18 mouse cellular contexts compared by ENCODE assay signal in the genomic region with DNA sequence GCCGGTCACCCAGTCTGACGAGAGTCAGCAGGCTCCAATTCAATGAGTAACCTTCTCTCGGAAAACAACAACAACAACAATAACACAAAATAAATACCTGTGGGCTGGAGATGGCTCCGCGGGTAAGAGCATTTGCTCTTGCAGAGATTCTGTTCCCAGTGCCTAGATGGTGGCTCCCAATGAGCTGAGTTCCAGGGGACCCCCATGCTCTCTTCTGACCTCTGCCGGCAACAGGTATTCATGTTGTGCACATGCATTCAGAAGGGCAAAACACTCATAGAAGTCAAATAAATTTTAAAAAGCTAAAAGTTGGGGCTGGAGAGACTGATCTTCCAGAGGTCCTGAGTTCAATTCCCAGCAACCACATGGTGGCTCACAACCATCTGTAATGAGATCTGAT. TPM values are rescaled to one million over a fixed set of nuclear protein-coding genes. Genes with fewer than 3 reads are reported as not detected.
A peak's percentile ranks its signal among the peaks of the same experiment; 100 is the strongest.
DNase-seq lines count a peak whose midpoint lies in the region; ATAC-seq and TF ChIP-seq lines count a peak whose summit lies in the region.
"Had no signal": no experiment of that assay in that cellular context is flagged by ENCODE, and none has a peak within 500 bp of the region (broad histone marks: within the 10 kb centered on the region; RNA-seq: fewer than 3 reads in every experiment).

No protein-coding gene starts in this region.

- DNase-seq in hindbrain, postnatal 0 days (ENCODE audit: low spot score), result no peak
- DNase-seq in liver, embryonic 14.5 days (ENCODE audit: low read depth in 3 of 3, low spot score in 3 of 3), result no peak
- DNase-seq in thymus, postnatal 14 days, result peak; percentile 74
- no peak for DNase-seq in thymus, postnatal 0 days (ENCODE audit: low spot score)
- DNase-seq in cerebellum, adult 11 months, result no peak
- DNase-seq: adrenal gland, postnatal 10 days; cerebellum, adult 2 months; heart, postnatal 10 days; kidney, postnatal 14 days; left cerebral cortex, postnatal 4 days had no signal

- TF ChIP-seq CTCF in hindbrain, postnatal 0 days (IDR thresholded peaks at IDR 0.05; ENCODE audit: low read depth), result peak; percentile 1; the same call in 1 of the 2 replicates
- peak; percentile 17; the same call in 1 of the 2 replicates for TF ChIP-seq CTCF in liver, embryonic 14.5 days (IDR thresholded peaks at IDR 0.05; ENCODE audit: low read depth)

- H3K4me1 ChIP-seq in hindbrain, postnatal 0 days (ENCODE audit: insufficient read depth, low read length), result 0 out of 2 replicates have a peak, but pooled peaks cover 4% of the 10 kb centered on the region
- peaks cover 16% of the 10 kb centered on the region for H3K4me1 ChIP-seq in hindbrain, embryonic 13.5 days (replicated peaks)
- H3K4me1 ChIP-seq in liver, embryonic 14.5 days (replicated peaks; ENCODE audit: control insufficient read depth in 2 of 2, insufficient read depth in 2 of 2, low read length in 1 of 2), result no peaks in the 10 kb centered on the region
- peaks cover 8% of the 10 kb centered on the region for H3K4me1 ChIP-seq in liver, embryonic 12.5 days

- no peak overlapping the region for H3K4me2 ChIP-seq in hindbrain, postnatal 0 days (ENCODE audit: low read depth, low read length)
- H3K4me2 ChIP-seq in hindbrain, embryonic 13.5 days, result no peak overlapping the region
- H3K4me2 ChIP-seq in liver, embryonic 14.5 days (ENCODE audit: low read depth), result no peak overlapping the region
- H3K4me2 ChIP-seq in liver, embryonic 12.5 days, result no peak overlapping the region
- H3K4me2 ChIP-seq: embryonic facial prominence, embryonic 13.5 days; neural tube, embryonic 15.5 days; stomach, embryonic 15.5 days had no signal

- no peak overlapping the region for H3K9ac ChIP-seq in hindbrain, postnatal 0 days (replicated peaks; ENCODE audit: low read length)
- H3K9ac ChIP-seq in hindbrain, embryonic 13.5 days, result no peak overlapping the region
- no peak overlapping the region for H3K9ac ChIP-seq in liver, embryonic 14.5 days (replicated peaks)
- H3K9ac ChIP-seq in liver, embryonic 12.5 days, result no peak overlapping the region
- H3K9ac ChIP-seq: embryonic facial prominence, embryonic 13.5 days; neural tube, embryonic 15.5 days; stomach, embryonic 15.5 days had no signal

- H3K9me3 ChIP-seq in hindbrain, postnatal 0 days (ENCODE audit: low read length), result no peaks in the 10 kb centered on the region
- H3K9me3 ChIP-seq in hindbrain, embryonic 13.5 days, result no peaks in the 10 kb centered on the region
- no peaks in the 10 kb centered on the region for H3K9me3 ChIP-seq in liver, embryonic 14.5 days (ENCODE audit: control insufficient read depth, low read length)
- H3K9me3 ChIP-seq in liver, embryonic 12.5 days (replicated peaks), result no peaks in the 10 kb centered on the region
- H3K9me3 ChIP-seq: embryonic facial prominence, embryonic 13.5 days; neural tube, embryonic 15.5 days; stomach, embryonic 15.5 days had no signal

- no peak overlapping the region for H3K4me3 ChIP-seq in hindbrain, postnatal 0 days (ENCODE audit: low read length)
- no peak overlapping the region for H3K4me3 ChIP-seq in hindbrain, embryonic 13.5 days
- H3K4me3 ChIP-seq in liver, embryonic 14.5 days (ENCODE audit: insufficient read depth in 1 of 2, low read depth in 2 of 2, low read length in 2 of 2), result no peak overlapping the region
- no peak overlapping the region for H3K4me3 ChIP-seq in liver, embryonic 12.5 days
- H3K4me3 ChIP-seq: embryonic facial prominence, embryonic 13.5 days; neural tube, embryonic 15.5 days; stomach, embryonic 15.5 days had no signal

- H3K27ac ChIP-seq in hindbrain, postnatal 0 days, result no peak overlapping the region
- H3K27ac ChIP-seq in hindbrain, embryonic 13.5 days, result no peak overlapping the region
- no peak overlapping the region for H3K27ac ChIP-seq in liver, embryonic 14.5 days
- no peak overlapping the region for H3K27ac ChIP-seq in liver, embryonic 12.5 days
- H3K27ac ChIP-seq: neural tube, embryonic 15.5 days; stomach, embryonic 15.5 days had no signal

- H3K36me3 ChIP-seq in hindbrain, postnatal 0 days (ENCODE audit: insufficient read depth, low read length), result no peaks in the 10 kb centered on the region
- H3K36me3 ChIP-seq in hindbrain, embryonic 13.5 days, result no peaks in the 10 kb centered on the region
- H3K36me3 ChIP-seq in liver, embryonic 14.5 days (replicated peaks; ENCODE audit: control insufficient read depth, insufficient read depth, low read depth), result no peaks in the 10 kb centered on the region
- no peaks in the 10 kb centered on the region for H3K36me3 ChIP-seq in liver, embryonic 12.5 days
- H3K36me3 ChIP-seq: embryonic facial prominence, embryonic 13.5 days; neural tube, embryonic 15.5 days; stomach, embryonic 15.5 days had no signal

- H3K27me3 ChIP-seq in hindbrain, postnatal 0 days (ENCODE audit: insufficient read depth, low read length), result no peaks in the 10 kb centered on the region
- no peaks in the 10 kb centered on the region for H3K27me3 ChIP-seq in hindbrain, embryonic 13.5 days
- H3K27me3 ChIP-seq in liver, embryonic 14.5 days (ENCODE audit: control insufficient read depth, insufficient read depth, low read length), result no peaks in the 10 kb centered on the region
- peaks cover 27% of the 10 kb centered on the region for H3K27me3 ChIP-seq in liver, embryonic 12.5 days (replicated peaks)
- H3K27me3 ChIP-seq: embryonic facial prominence, embryonic 13.5 days; neural tube, embryonic 15.5 days; stomach, embryonic 15.5 days had no signal

- TF ChIP-seq EP300 in liver, embryonic 14.5 days (IDR thresholded peaks at IDR 0.05; ENCODE audit: low read depth), result no peak

- WGBS in hindbrain, postnatal 0 days, result 78% methylated on average over 6 of the region's 6 CpGs
- 83% methylated on average over 6 of the region's 6 CpGs for whole genome bisulfite sequencing in hindbrain, embryonic 13.5 days
- 59% methylated on average over 6 of the region's 6 CpGs for WGBS in liver, embryonic 14.5 days (ENCODE audit: insufficient replicate concordance)
- WGBS in liver, embryonic 12.5 days (ENCODE audit: insufficient replicate concordance), result 66% methylated on average over 6 of the region's 6 CpGs

- no peak for ATAC-seq in hindbrain, postnatal 0 days
- ATAC-seq in hindbrain, embryonic 13.5 days (ENCODE audit: low FRiP score), result no peak
- no peak for ATAC-seq in liver, embryonic 14.5 days (ENCODE audit: insufficient read depth)
- ATAC-seq in liver, embryonic 12.5 days, result no peak
- ATAC-seq: CD4-positive, CD25-positive, alpha-beta regulatory T cell, adult 4 months had no signal

RNA-seq across cellular contexts. Expression of gene E2f2, which starts 13.7 kb away (rescaled TPM):
- 3.5 and 3.7 TPM in 2 replicates for total RNA-seq in hindbrain, postnatal 0 days (2014; rRNA removed)
- 2.3 and 2.4 TPM in 2 replicates for polyA plus RNA-seq in hindbrain, postnatal 0 days (2015; fragmentation: Nextera tagmentation; extraction: Ambion mirVana)
- 2.7 and 3.2 TPM in 2 replicates for polyA plus RNA-seq in hindbrain, embryonic 13.5 days (2015; fragmentation: Nextera tagmentation; extraction: Ambion mirVana)
- polyA plus RNA-seq in liver, embryonic 14.5 days (2012; rRNA removed), result 38.4 and 40.5 TPM in 2 replicates
- polyA plus RNA-seq in liver, embryonic 14.5 days (2014; fragmentation: Nextera tagmentation; extraction: Ambion mirVana), result 50.3 and 53.4 TPM in 2 replicates
- polyA plus RNA-seq in liver, embryonic 12.5 days (2016; fragmentation: Nextera tagmentation; extraction: Ambion mirVana), result 63.4 and 69.1 TPM in 2 replicates
- polyA plus RNA-seq in thymus, postnatal 0 days (2015; fragmentation: Nextera tagmentation; extraction: Ambion mirVana), result 58.9 and 64.1 TPM in 2 replicates

RNA-seq across cellular contexts. Expression of gene Id3, which starts 15.2 kb away (rescaled TPM):
- total RNA-seq in hindbrain, postnatal 0 days (2014; rRNA removed), result 204 and 344 TPM in 2 replicates
- 253 and 254 TPM in 2 replicates for polyA plus RNA-seq in hindbrain, postnatal 0 days (2015; fragmentation: Nextera tagmentation; extraction: Ambion mirVana)
- polyA plus RNA-seq in hindbrain, embryonic 13.5 days (2015; fragmentation: Nextera tagmentation; extraction: Ambion mirVana), result 234 and 269 TPM in 2 replicates
- polyA plus RNA-seq in liver, embryonic 14.5 days (2012; rRNA removed), result 23.0 and 29.8 TPM in 2 replicates
- 33.2 and 33.8 TPM in 2 replicates for polyA plus RNA-seq in liver, embryonic 14.5 days (2014; fragmentation: Nextera tagmentation; extraction: Ambion mirVana)
- polyA plus RNA-seq in liver, embryonic 12.5 days (2016; fragmentation: Nextera tagmentation; extraction: Ambion mirVana), result 80.9 and 88.1 TPM in 2 replicates
- 262 and 327 TPM in 2 replicates for polyA plus RNA-seq in thymus, postnatal 0 days (2015; fragmentation: Nextera tagmentation; extraction: Ambion mirVana)
- total RNA-seq: common myeloid progenitor, adult 5-6 weeks had no signal

RNA-seq across cellular contexts. Expression of gene Asap3, which starts 47.7 kb away (rescaled TPM):
- 9.1 and 10.5 TPM in 2 replicates for total RNA-seq in hindbrain, postnatal 0 days (2014; rRNA removed)
- polyA plus RNA-seq in hindbrain, postnatal 0 days (2015; fragmentation: Nextera tagmentation; extraction: Ambion mirVana), result 4.1 TPM in 2 replicates
- 5.8 and 6.3 TPM in 2 replicates for polyA plus RNA-seq in hindbrain, embryonic 13.5 days (2015; fragmentation: Nextera tagmentation; extraction: Ambion mirVana)
- 1.1 and 1.2 TPM in 2 replicates for polyA plus RNA-seq in liver, embryonic 14.5 days (2012; rRNA removed)
- 0.66 and 0.85 TPM in 2 replicates for polyA plus RNA-seq in liver, embryonic 14.5 days (2014; fragmentation: Nextera tagmentation; extraction: Ambion mirVana)
- polyA plus RNA-seq in liver, embryonic 12.5 days (2016; fragmentation: Nextera tagmentation; extraction: Ambion mirVana), result 1.5 and 1.9 TPM in 2 replicates
- polyA plus RNA-seq in thymus, postnatal 0 days (2015; fragmentation: Nextera tagmentation; extraction: Ambion mirVana), result 1.3 and 2.1 TPM in 2 replicates
- total RNA-seq: common myeloid progenitor, adult 5-6 weeks; megakaryocyte-erythroid progenitor cell, adult 5-6 weeks had no signal
- polyA plus RNA-seq: CD4-positive, CD25-positive, alpha-beta regulatory T cell, adult 4 months had no signal
